Mouse (Mus musculus): ENCODE measurements around the gene Atxn7.

DNA sequence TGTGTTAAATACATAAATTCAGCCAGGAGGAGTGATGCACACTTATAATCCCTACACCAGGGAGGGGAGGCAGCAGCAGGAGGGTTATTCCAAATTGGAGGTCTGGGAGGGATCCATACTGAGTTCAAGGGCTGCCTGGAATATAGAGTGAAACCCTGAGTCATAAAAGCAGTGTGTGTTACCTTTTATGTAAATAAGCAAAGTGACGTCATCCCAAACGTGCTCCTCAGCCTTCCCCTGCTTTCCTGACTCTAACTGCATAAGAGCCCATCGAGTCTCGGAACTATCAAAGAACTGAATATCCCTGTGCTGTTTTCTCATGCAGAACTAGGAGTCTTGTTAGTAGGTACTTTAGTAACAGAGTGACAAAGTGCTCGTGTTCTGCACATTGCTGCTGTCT, 102.1 kb downstream of the Atxn7 start:
- TF ChIP-seq GATA1 (IDR thresholded peaks at IDR 0.05; ENCODE audit: borderline replicate concordance, low read length) (no peak), FLI1 (IDR thresholded peaks at IDR 0.05; ENCODE audit: low read length) (no peak)
